Mouse (Mus musculus): Measurements from ENCODE around the gene Hist1h3d. TPM values are rescaled to one million over a fixed set of nuclear protein-coding genes. Genes with fewer than 3 reads are reported as not detected.
"Not testable (repeated sequence)": the region's sequence is repeated elsewhere in the genome, so short reads cannot be mapped to it uniquely, and the experiment has no call there.

Gene Hist1h3d
- total and polyA plus RNA-seq, 3 experiments, result 1.4 to 150 TPM; not detected in 1

DNA sequence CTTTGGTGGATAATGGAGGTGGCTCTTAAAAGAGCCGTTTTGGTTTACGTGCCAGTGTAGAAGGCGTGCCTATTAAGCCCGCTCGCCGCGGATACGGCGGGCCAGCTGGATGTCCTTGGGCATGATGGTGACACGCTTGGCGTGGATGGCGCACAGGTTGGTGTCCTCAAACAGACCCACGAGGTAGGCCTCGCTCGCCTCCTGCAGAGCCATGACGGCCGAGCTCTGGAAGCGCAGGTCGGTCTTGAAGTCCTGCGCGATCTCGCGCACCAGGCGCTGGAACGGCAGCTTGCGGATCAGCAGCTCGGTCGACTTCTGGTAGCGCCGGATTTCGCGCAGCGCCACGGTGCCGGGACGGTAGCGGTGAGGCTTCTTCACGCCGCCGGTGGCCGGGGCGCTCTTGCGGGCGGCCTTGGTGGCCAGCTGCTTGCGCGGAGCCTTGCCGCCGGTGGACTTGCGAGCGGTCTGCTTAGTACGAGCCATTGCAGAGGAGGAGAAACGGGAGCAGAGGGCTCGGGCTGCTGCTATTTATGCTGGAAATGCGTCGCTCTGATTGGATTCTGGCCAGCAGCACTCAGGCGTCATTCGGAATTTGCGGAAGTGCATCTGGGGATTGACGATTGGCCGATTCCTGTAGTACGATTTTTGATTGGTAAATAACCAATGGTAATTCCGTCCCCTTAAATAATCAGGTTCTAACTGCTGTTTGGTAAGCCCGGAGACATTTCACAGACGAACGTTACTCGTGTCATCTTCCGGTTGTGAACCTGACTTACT lies 13.5 kb upstream of the Hist1h3d start, which contains the start of gene Hist1h3e:
Hist1h3e (minus strand) TSS at position 487 of the 777 bp plus-strand sequence.
- H3K4me1 ChIP-seq (ENCODE audit: control insufficient read depth in 1 of 2, insufficient read depth in 2 of 2, low read length in 2 of 2); H3K9me3 ChIP-seq (replicated peaks; ENCODE audit: insufficient read depth, low read length); H3K79me2 ChIP-seq (ENCODE audit: control insufficient read depth, insufficient read depth, low read length, poor library complexity); H3K27me3 ChIP-seq (ENCODE audit: control insufficient read depth in 1 of 2, insufficient read depth in 2 of 2, low read length in 2 of 2): not testable (repeated sequence)
- H3K27ac ChIP-seq (ENCODE audit: control insufficient read depth, low read depth, low read length), result peak within 1 kb of the TSS; percentile 100
- peak; percentile 98 for DNase-seq (ENCODE audit: low read depth, low spot score)
- peak within 1 kb of the TSS; percentile 79 for H3K9ac ChIP-seq (ENCODE audit: control insufficient read depth, low read depth, low read length, poor library complexity, severe bottlenecking)
- peaks cover 0 to 21% of the 10 kb centered on the region in 2 experiments; a peak in 2 of 4 replicates for H3K36me3 ChIP-seq (ENCODE audit: control insufficient read depth in 1 of 2, insufficient read depth in 2 of 2, low read length in 2 of 2)
- TF ChIP-seq GATA1 (IDR thresholded peaks at IDR 0.05; ENCODE audit: low read depth, low read length), result peak; percentile 58; the same call in 1 of the 2 replicates
- TF ChIP-seq TAL1 (IDR thresholded peaks at IDR 0.05; ENCODE audit: low read length), result peak; percentile 33; the same call in 1 of the 2 replicates
- peak; percentile 98 for TF ChIP-seq POLR2AphosphoS5 (IDR thresholded peaks at IDR 0.05; ENCODE audit: borderline replicate concordance, low read depth, low read length)
- peak; percentile 99 for TF ChIP-seq TBP (IDR thresholded peaks at IDR 0.05; ENCODE audit: low read depth, low read length)
- TF ChIP-seq UBTF (IDR thresholded peaks at IDR 0.05; ENCODE audit: borderline replicate concordance, insufficient read depth, low read depth, low read length), result peak; percentile 98
- peak; percentile 97 to 99 for TF ChIP-seq POLR2A (IDR thresholded peaks at IDR 0.05; ENCODE audit: control insufficient read depth in 1 of 2, insufficient read depth in 1 of 2, low read depth in 1 of 2, low read length in 2 of 2, poor library complexity in 1 of 2)
- H3K4me3 ChIP-seq (ENCODE audit: control insufficient read depth in 1 of 2, insufficient read depth in 1 of 2, low read depth in 2 of 2, low read length in 2 of 2), result peak within 1 kb of the TSS; percentile 29 to 39

DNA sequence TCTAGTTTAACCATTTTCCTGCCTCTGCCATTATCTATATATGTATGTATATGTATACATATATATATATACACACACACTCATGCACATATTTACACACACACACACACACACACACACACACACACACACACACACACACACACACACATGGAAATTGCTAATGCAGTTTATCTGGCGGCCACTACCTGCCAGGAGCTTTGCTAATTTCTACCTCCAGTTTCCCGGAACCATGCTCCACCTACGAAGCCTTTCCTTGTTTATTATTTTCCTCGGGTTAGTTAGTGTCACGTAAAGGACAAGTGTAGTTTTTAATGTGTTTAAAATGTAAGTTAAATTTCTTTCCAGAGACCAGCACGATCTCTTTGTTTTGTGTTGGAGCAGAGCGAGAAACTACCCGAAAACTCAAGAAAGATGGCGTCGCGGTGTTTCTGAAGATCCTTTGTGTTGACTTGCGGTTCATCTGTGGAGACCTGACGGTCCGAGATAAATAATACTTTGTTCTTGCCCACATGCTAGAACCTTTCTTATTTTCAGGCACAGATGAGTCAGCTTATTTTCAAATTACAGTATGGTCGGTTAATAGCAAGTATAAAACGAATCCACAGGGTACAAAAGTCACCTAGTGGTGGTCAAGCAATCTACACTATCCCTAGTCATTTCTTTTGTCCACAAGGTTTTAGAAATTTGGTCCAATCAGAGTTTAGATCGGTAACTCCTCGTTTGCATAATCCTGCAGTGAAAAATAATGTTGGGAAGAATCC lies 12.7 kb upstream of the Hist1h3d start:
- peak; percentile 90 for DNase-seq (ENCODE audit: low read depth, low spot score)
- H3K36me3 ChIP-seq (ENCODE audit: control insufficient read depth in 1 of 2, insufficient read depth in 2 of 2, low read length in 2 of 2), result peaks cover 0 to 22% of the 10 kb centered on the region in 2 experiments; a peak in 2 of 4 replicates
- no peaks in the 10 kb centered on the region for H3K27me3 ChIP-seq (ENCODE audit: control insufficient read depth in 1 of 2, insufficient read depth in 2 of 2, low read length in 2 of 2)
- peaks cover 4 to 8% of the 10 kb centered on the region in 2 experiments; a peak in 3 of 4 replicates for H3K4me1 ChIP-seq (ENCODE audit: control insufficient read depth in 1 of 2, insufficient read depth in 2 of 2, low read length in 2 of 2)
- no peaks in the 10 kb centered on the region; the same call in 1 of the 2 replicates for H3K79me2 ChIP-seq (ENCODE audit: control insufficient read depth, insufficient read depth, low read length, poor library complexity)
- peak overlapping the region; percentile 100 for H3K27ac ChIP-seq (ENCODE audit: control insufficient read depth, low read depth, low read length)
- H3K9ac ChIP-seq (ENCODE audit: control insufficient read depth, low read depth, low read length, poor library complexity, severe bottlenecking), result peak overlapping the region; percentile 79
- H3K9me3 ChIP-seq (replicated peaks; ENCODE audit: insufficient read depth, low read length), result no peaks in the 10 kb centered on the region
- peak overlapping the region; percentile 29 to 39 for H3K4me3 ChIP-seq (ENCODE audit: control insufficient read depth in 1 of 2, insufficient read depth in 1 of 2, low read depth in 2 of 2, low read length in 2 of 2)
- TF ChIP-seq UBTF (IDR thresholded peaks at IDR 0.05; ENCODE audit: borderline replicate concordance, insufficient read depth, low read depth, low read length), result no peak
- TF ChIP-seq TBP (IDR thresholded peaks at IDR 0.05; ENCODE audit: low read depth, low read length), result peak; percentile 88
- TF ChIP-seq ZKSCAN1 (IDR thresholded peaks at IDR 0.05; ENCODE audit: low read depth, low read length), result no peak
- TF ChIP-seq CTCF (IDR thresholded peaks at IDR 0.05 in 2 of 3, conservative IDR thresholded peaks at IDR 0.05 in 1 of 3; ENCODE audit: control insufficient read depth in 1 of 3, insufficient read depth in 1 of 3, low read depth in 2 of 3, low read length in 3 of 3, poor library complexity in 1 of 3, severe bottlenecking in 1 of 3), result peak in 1 of 3 experiments; percentile 43; a peak in 2 of 6 replicates
- peak; percentile 41; the same call in 1 of the 2 replicates for TF ChIP-seq GATA1 (IDR thresholded peaks at IDR 0.05; ENCODE audit: low read depth, low read length)
- no peak for TF ChIP-seq CHD2 (IDR thresholded peaks at IDR 0.05; ENCODE audit: low read length)
- TF ChIP-seq NRF1 (IDR thresholded peaks at IDR 0.05; ENCODE audit: insufficient read depth, low read depth, low read length, poor library complexity, severe bottlenecking), result no peak
- no peak for TF ChIP-seq MAFK (IDR thresholded peaks at IDR 0.05; ENCODE audit: borderline replicate concordance, low read depth, low read length)
- TF ChIP-seq ELF1 (IDR thresholded peaks at IDR 0.05; ENCODE audit: low read depth, low read length), result no peak
- TF ChIP-seq KAT2A (conservative IDR thresholded peaks at IDR 0.05; ENCODE audit: low read depth, low read length), result no peak
- no peak for TF ChIP-seq E2F4 (IDR thresholded peaks at IDR 0.05; ENCODE audit: borderline replicate concordance, low read depth, low read length)
- no peak for TF ChIP-seq MYC (IDR thresholded peaks at IDR 0.05; ENCODE audit: low read depth, low read length)
- no peak for TF ChIP-seq MAX (IDR thresholded peaks at IDR 0.05; ENCODE audit: low read length)
- TF ChIP-seq ZC3H11A (IDR thresholded peaks at IDR 0.05; ENCODE audit: low read depth, low read length), result no peak
- TF ChIP-seq USF1 (IDR thresholded peaks at IDR 0.05; ENCODE audit: low read depth, low read length), result no peak
- no peak for TF ChIP-seq ETS1 (IDR thresholded peaks at IDR 0.05; ENCODE audit: low read depth, low read length)
- no peak for TF ChIP-seq POLR2AphosphoS5 (IDR thresholded peaks at IDR 0.05; ENCODE audit: borderline replicate concordance, low read depth, low read length)
- no peak for TF ChIP-seq USF2 (IDR thresholded peaks at IDR 0.05; ENCODE audit: borderline replicate concordance in 1 of 2, insufficient read depth in 1 of 2, low read depth in 1 of 2, low read length in 2 of 2)
- no peak for TF ChIP-seq GABPA (IDR thresholded peaks at IDR 0.05; ENCODE audit: low read depth, low read length)
- TF ChIP-seq TCF12 (IDR thresholded peaks at IDR 0.05; ENCODE audit: low read depth, low read length), result no peak
- peak; percentile 78 for TF ChIP-seq TAL1 (IDR thresholded peaks at IDR 0.05; ENCODE audit: low read length)
- peak in 1 of 2 experiments; percentile 14; a peak in 1 of 4 replicates for TF ChIP-seq POLR2A (IDR thresholded peaks at IDR 0.05; ENCODE audit: control insufficient read depth in 1 of 2, insufficient read depth in 1 of 2, low read depth in 1 of 2, low read length in 2 of 2, poor library complexity in 1 of 2)
- TF ChIP-seq EP300 (IDR thresholded peaks at IDR 0.05; ENCODE audit: low read depth in 1 of 2, low read length in 2 of 2), result no peak
- no peak for TF ChIP-seq ZMIZ1 (IDR thresholded peaks at IDR 0.05; ENCODE audit: low read depth, low read length)
- no peak for TF ChIP-seq ZNF384 (IDR thresholded peaks at IDR 0.05; ENCODE audit: low read depth, low read length)
